Mouse (Mus musculus): ENCODE measurements around the gene Elmsan1. TPM values are rescaled to one million over a fixed set of nuclear protein-coding genes. Genes with fewer than 3 reads are reported as not detected.

The Elmsan1 gene
- polyA plus RNA-seq, 1 experiment from 2014 or later: 7.4 TPM

- Histone ChIP-seq H3K4me1 (ENCODE audit: control insufficient read depth in 2 of 2, insufficient read depth in 2 of 2, low read length in 2 of 2) (peaks cover 49 to 69% of the 10 kb centered on the region in 2 experiments), H3K4me2 (ENCODE audit: low read length) (no peak overlapping the region), H3K27ac (replicated peaks in 1 of 2; ENCODE audit: control insufficient read depth in 1 of 2, insufficient read depth in 1 of 2, low read depth in 2 of 2, low read length in 2 of 2) (no peak overlapping the region), H3K27me3 (ENCODE audit: control insufficient read depth, insufficient read depth, low read length) (no peaks in the 10 kb centered on the region), H3K9me3 (ENCODE audit: control insufficient read depth, low read length) (no peaks in the 10 kb centered on the region), H3K36me3 (ENCODE audit: control insufficient read depth, insufficient read depth, low read length) (no peaks in the 10 kb centered on the region), H3K9ac (ENCODE audit: low read length) (no peak overlapping the region), H3K4me3 (ENCODE audit: control insufficient read depth in 1 of 2, insufficient read depth in 1 of 2, low read depth in 1 of 2, low read length in 2 of 2) (no peak overlapping the region)
- no peak for ATAC-seq (ENCODE audit: insufficient number of reproducible peaks, insufficient read depth, low FRiP score, low read depth)
- 87% methylated on average over 8 of the region's 8 CpGs for WGBS
Measured at GRCm38 (mm10) chr12:84204662-84205061, 14.0 kb downstream of the Elmsan1 start.

GRCm38 (mm10) chr12:84203778-84204216 lies 14.9 kb downstream of the Elmsan1 start:
- H3K27me3 ChIP-seq (ENCODE audit: control insufficient read depth, insufficient read depth, low read length): no peaks in the 10 kb centered on the region
- H3K4me2 ChIP-seq (ENCODE audit: low read length): no peak overlapping the region
- no peak overlapping the region for H3K9ac ChIP-seq (ENCODE audit: low read length)
- H3K4me1 ChIP-seq (ENCODE audit: control insufficient read depth in 2 of 2, insufficient read depth in 2 of 2, low read length in 2 of 2): peaks cover 49 to 67% of the 10 kb centered on the region in 2 experiments
- no peak overlapping the region for H3K27ac ChIP-seq (replicated peaks in 1 of 2; ENCODE audit: control insufficient read depth in 1 of 2, insufficient read depth in 1 of 2, low read depth in 2 of 2, low read length in 2 of 2)
- H3K4me3 ChIP-seq (ENCODE audit: control insufficient read depth in 1 of 2, insufficient read depth in 1 of 2, low read depth in 1 of 2, low read length in 2 of 2): no peak overlapping the region
- whole genome bisulfite sequencing: 32% methylated on average over 7 of the region's 7 CpGs
- H3K9me3 ChIP-seq (ENCODE audit: control insufficient read depth, low read length): no peaks in the 10 kb centered on the region
- no peak for ATAC-seq (ENCODE audit: insufficient number of reproducible peaks, insufficient read depth, low FRiP score, low read depth)
- H3K36me3 ChIP-seq (ENCODE audit: control insufficient read depth, insufficient read depth, low read length): no peaks in the 10 kb centered on the region

GRCm38 (mm10) chr12:84203170-84203777 lies 15.4 kb downstream of the Elmsan1 start:
- WGBS: 76% methylated on average over 7 of the region's 7 CpGs
- Histone ChIP-seq H3K36me3 (ENCODE audit: control insufficient read depth, insufficient read depth, low read length) (no peaks in the 10 kb centered on the region), H3K4me3 (ENCODE audit: control insufficient read depth in 1 of 2, insufficient read depth in 1 of 2, low read depth in 1 of 2, low read length in 2 of 2) (no peak overlapping the region), H3K27me3 (ENCODE audit: control insufficient read depth, insufficient read depth, low read length) (no peaks in the 10 kb centered on the region), H3K9me3 (ENCODE audit: control insufficient read depth, low read length) (no peaks in the 10 kb centered on the region), H3K4me2 (ENCODE audit: low read length) (no peak overlapping the region), H3K27ac (replicated peaks in 1 of 2; ENCODE audit: control insufficient read depth in 1 of 2, insufficient read depth in 1 of 2, low read depth in 2 of 2, low read length in 2 of 2) (no peak overlapping the region), H3K4me1 (ENCODE audit: control insufficient read depth in 2 of 2, insufficient read depth in 2 of 2, low read length in 2 of 2) (peaks cover 47 to 62% of the 10 kb centered on the region in 2 experiments), H3K9ac (ENCODE audit: low read length) (no peak overlapping the region)
- no peak for ATAC-seq (ENCODE audit: insufficient number of reproducible peaks, insufficient read depth, low FRiP score, low read depth)

- Histone ChIP-seq H3K36me3 (ENCODE audit: control insufficient read depth, insufficient read depth, low read length) (no peaks in the 10 kb centered on the region), H3K9me3 (ENCODE audit: control insufficient read depth, low read length) (no peaks in the 10 kb centered on the region), H3K27me3 (ENCODE audit: control insufficient read depth, insufficient read depth, low read length) (no peaks in the 10 kb centered on the region), H3K9ac (ENCODE audit: low read length) (no peak overlapping the region), H3K4me1 (ENCODE audit: control insufficient read depth in 2 of 2, insufficient read depth in 2 of 2, low read length in 2 of 2) (peaks cover 41 to 56% of the 10 kb centered on the region in 2 experiments), H3K4me3 (ENCODE audit: control insufficient read depth in 1 of 2, insufficient read depth in 1 of 2, low read depth in 1 of 2, low read length in 2 of 2) (no peak overlapping the region), H3K4me2 (ENCODE audit: low read length) (no peak overlapping the region), H3K27ac (replicated peaks in 1 of 2; ENCODE audit: control insufficient read depth in 1 of 2, insufficient read depth in 1 of 2, low read depth in 2 of 2, low read length in 2 of 2) (0 out of 4 replicates have a peak overlapping the region, but pooled peaks of 1 of the 2 experiments have one; percentile 24)
- ATAC-seq (ENCODE audit: insufficient number of reproducible peaks, insufficient read depth, low FRiP score, low read depth): no peak
- WGBS: 79% methylated on average over 10 of the region's 10 CpGs
Measured at GRCm38 (mm10) chr12:84202561-84202960, 16.1 kb downstream of the Elmsan1 start.

- no peaks in the 10 kb centered on the region for H3K36me3 ChIP-seq (ENCODE audit: control insufficient read depth, insufficient read depth, low read length)
- no peak overlapping the region for H3K4me3 ChIP-seq (ENCODE audit: control insufficient read depth in 1 of 2, insufficient read depth in 1 of 2, low read depth in 1 of 2, low read length in 2 of 2)
- no peak overlapping the region for H3K4me2 ChIP-seq (ENCODE audit: low read length)
- H3K9me3 ChIP-seq (ENCODE audit: control insufficient read depth, low read length): no peaks in the 10 kb centered on the region
- no peak for ATAC-seq (ENCODE audit: insufficient number of reproducible peaks, insufficient read depth, low FRiP score, low read depth)
- no peaks in the 10 kb centered on the region for H3K27me3 ChIP-seq (ENCODE audit: control insufficient read depth, insufficient read depth, low read length)
- H3K4me1 ChIP-seq (ENCODE audit: control insufficient read depth in 2 of 2, insufficient read depth in 2 of 2, low read length in 2 of 2): peaks cover 34 to 54% of the 10 kb centered on the region in 2 experiments
- H3K27ac ChIP-seq (replicated peaks in 1 of 2; ENCODE audit: control insufficient read depth in 1 of 2, insufficient read depth in 1 of 2, low read depth in 2 of 2, low read length in 2 of 2): 0 out of 4 replicates have a peak overlapping the region, but pooled peaks of 1 of the 2 experiments have one; percentile 24
- no peak overlapping the region for H3K9ac ChIP-seq (ENCODE audit: low read length)
- WGBS: 64% methylated on average over 18 of the region's 18 CpGs
Measured at GRCm38 (mm10) chr12:84201686-84202484, 16.8 kb downstream of the Elmsan1 start.

- no peaks in the 10 kb centered on the region for H3K36me3 ChIP-seq (ENCODE audit: control insufficient read depth, insufficient read depth, low read length)
- H3K4me3 ChIP-seq (ENCODE audit: control insufficient read depth in 1 of 2, insufficient read depth in 1 of 2, low read depth in 1 of 2, low read length in 2 of 2): no peak overlapping the region
- ATAC-seq (ENCODE audit: insufficient number of reproducible peaks, insufficient read depth, low FRiP score, low read depth): no peak
- H3K9ac ChIP-seq (ENCODE audit: low read length): no peak overlapping the region
- WGBS: 92% methylated on average over 4 of the region's 4 CpGs
- H3K4me2 ChIP-seq (ENCODE audit: low read length): no peak overlapping the region
- peaks cover 31 to 52% of the 10 kb centered on the region in 2 experiments for H3K4me1 ChIP-seq (ENCODE audit: control insufficient read depth in 2 of 2, insufficient read depth in 2 of 2, low read length in 2 of 2)
- H3K27me3 ChIP-seq (ENCODE audit: control insufficient read depth, insufficient read depth, low read length): no peaks in the 10 kb centered on the region
- H3K9me3 ChIP-seq (ENCODE audit: control insufficient read depth, low read length): no peaks in the 10 kb centered on the region
- H3K27ac ChIP-seq (replicated peaks in 1 of 2; ENCODE audit: control insufficient read depth in 1 of 2, insufficient read depth in 1 of 2, low read depth in 2 of 2, low read length in 2 of 2): no peak overlapping the region
Measured at GRCm38 (mm10) chr12:84201222-84201621, 17.5 kb downstream of the Elmsan1 start.

- peaks cover 29 to 42% of the 10 kb centered on the region in 2 experiments for H3K4me1 ChIP-seq (ENCODE audit: control insufficient read depth in 2 of 2, insufficient read depth in 2 of 2, low read length in 2 of 2)
- no peaks in the 10 kb centered on the region for H3K27me3 ChIP-seq (ENCODE audit: control insufficient read depth, insufficient read depth, low read length)
- ATAC-seq (ENCODE audit: insufficient number of reproducible peaks, insufficient read depth, low FRiP score, low read depth): no peak
- H3K4me2 ChIP-seq (ENCODE audit: low read length): no peak overlapping the region
- no peaks in the 10 kb centered on the region for H3K36me3 ChIP-seq (ENCODE audit: control insufficient read depth, insufficient read depth, low read length)
- H3K9me3 ChIP-seq (ENCODE audit: control insufficient read depth, low read length): no peaks in the 10 kb centered on the region
- H3K9ac ChIP-seq (ENCODE audit: low read length): no peak overlapping the region
- 79% methylated on average over 10 of the region's 10 CpGs for WGBS
- H3K27ac ChIP-seq (replicated peaks in 1 of 2; ENCODE audit: control insufficient read depth in 1 of 2, insufficient read depth in 1 of 2, low read depth in 2 of 2, low read length in 2 of 2): no peak overlapping the region
- H3K4me3 ChIP-seq (ENCODE audit: control insufficient read depth in 1 of 2, insufficient read depth in 1 of 2, low read depth in 1 of 2, low read length in 2 of 2): no peak overlapping the region
Measured at GRCm38 (mm10) chr12:84198880-84199279, 19.8 kb downstream of the Elmsan1 start.
